Comparison of ENCODE assay signal across 10 mouse cellular contexts in genomic region chr13:51647770-51648169, GRCm38 (mm10). TPM values are rescaled to one million over a fixed set of nuclear protein-coding genes. Genes with fewer than 3 reads are reported as not detected.
DNase-seq lines count a peak whose midpoint lies in the region; ATAC-seq and TF ChIP-seq lines count a peak whose summit lies in the region.
"Had no signal": no experiment of that assay in that cellular context is flagged by ENCODE, and none has a peak within 500 bp of the region (broad histone marks: within the 10 kb centered on the region; RNA-seq: fewer than 3 reads in every experiment).

No protein-coding gene starts in this region.

- H3K4me2 ChIP-seq in midbrain, embryonic 13.5 days (replicated peaks), result peak overlapping the region; percentile 47; the same call in 1 of the 2 replicates
- H3K4me2 ChIP-seq in midbrain, embryonic 16.5 days (ENCODE audit: low read length), result no peak overlapping the region
- peak overlapping the region; percentile 71 for H3K4me2 ChIP-seq in kidney, postnatal 0 days (ENCODE audit: low read length)
- H3K4me2 ChIP-seq in stomach, postnatal 0 days (replicated peaks; ENCODE audit: low read depth), result peak overlapping the region; percentile 29; the same call in 1 of the 2 replicates

- no peak for DNase-seq in heart, embryonic 10.5 days (ENCODE audit: low spot score)
- DNase-seq in heart, postnatal 36 days, result no peak
- no peak for DNase-seq in kidney, postnatal 0 days (ENCODE audit: low spot score)
- no peak for DNase-seq in stomach, postnatal 0 days (ENCODE audit: low spot score)
- no peak for DNase-seq in thymus, postnatal 4 days
- no peak for DNase-seq in urinary bladder, postnatal 25 days (ENCODE audit: low spot score)
- DNase-seq: adrenal gland, adult 2 months had no signal

- intact Hi-C loops in heart, postnatal 36 days (cut with DNase I), result no loop called here

- no peak for TF ChIP-seq CTCF in kidney, postnatal 0 days (IDR thresholded peaks at IDR 0.05; ENCODE audit: low read depth)
- no peak for TF ChIP-seq CTCF in stomach, postnatal 0 days (IDR thresholded peaks at IDR 0.05; ENCODE audit: low read depth)

- no peak overlapping the region for H3K9ac ChIP-seq in midbrain, embryonic 13.5 days (replicated peaks)
- H3K9ac ChIP-seq in midbrain, embryonic 16.5 days (ENCODE audit: low read depth, low read length), result no peak overlapping the region
- H3K9ac ChIP-seq in kidney, postnatal 0 days (ENCODE audit: low read depth, low read length), result no peak overlapping the region
- no peak overlapping the region for H3K9ac ChIP-seq in stomach, postnatal 0 days (ENCODE audit: low read length)
- H3K9ac ChIP-seq: hindbrain, embryonic 15.5 days had no signal

- H3K36me3 ChIP-seq in heart, embryonic 10.5 days, result peaks cover 12% of the 10 kb centered on the region
- no peaks in the 10 kb centered on the region for H3K36me3 ChIP-seq in midbrain, embryonic 13.5 days
- no peaks in the 10 kb centered on the region for H3K36me3 ChIP-seq in midbrain, embryonic 16.5 days (ENCODE audit: control insufficient read depth, insufficient read depth, low read length)
- H3K36me3 ChIP-seq in kidney, postnatal 0 days (ENCODE audit: insufficient read depth, low read length), result no peaks in the 10 kb centered on the region
- H3K36me3 ChIP-seq in stomach, postnatal 0 days (ENCODE audit: control insufficient read depth, insufficient read depth, low read length), result no peaks in the 10 kb centered on the region
- H3K36me3 ChIP-seq: hindbrain, embryonic 15.5 days had no signal

- no peak for ATAC-seq in midbrain, embryonic 13.5 days
- no peak for ATAC-seq in midbrain, embryonic 16.5 days
- ATAC-seq in kidney, postnatal 0 days (replicated peaks; ENCODE audit: low FRiP score, low read depth), result no peak
- ATAC-seq in stomach, postnatal 0 days (ENCODE audit: low FRiP score, low TSS enrichment), result no peak

- peaks cover 38% of the 10 kb centered on the region for H3K4me1 ChIP-seq in heart, embryonic 10.5 days
- peaks cover 40% of the 10 kb centered on the region for H3K4me1 ChIP-seq in midbrain, embryonic 13.5 days (replicated peaks)
- peaks cover 23% of the 10 kb centered on the region for H3K4me1 ChIP-seq in midbrain, embryonic 16.5 days (ENCODE audit: control insufficient read depth, insufficient read depth, low read length)
- H3K4me1 ChIP-seq in kidney, postnatal 0 days (replicated peaks; ENCODE audit: insufficient read depth, low read length), result peaks cover 12% of the 10 kb centered on the region
- no peaks in the 10 kb centered on the region for H3K4me1 ChIP-seq in stomach, postnatal 0 days (replicated peaks; ENCODE audit: control insufficient read depth, insufficient read depth)

- no peaks in the 10 kb centered on the region for H3K27me3 ChIP-seq in heart, embryonic 10.5 days (ENCODE audit: insufficient read depth, poor library complexity, severe bottlenecking)
- no peaks in the 10 kb centered on the region for H3K27me3 ChIP-seq in midbrain, embryonic 13.5 days
- no peaks in the 10 kb centered on the region for H3K27me3 ChIP-seq in midbrain, embryonic 16.5 days (ENCODE audit: control insufficient read depth, insufficient read depth, low read depth, low read length)
- H3K27me3 ChIP-seq in kidney, postnatal 0 days (ENCODE audit: insufficient read depth, low read length), result no peaks in the 10 kb centered on the region
- no peaks in the 10 kb centered on the region for H3K27me3 ChIP-seq in stomach, postnatal 0 days (ENCODE audit: control insufficient read depth, insufficient read depth, low read length)
- H3K27me3 ChIP-seq: hindbrain, embryonic 15.5 days had no signal

- H3K27ac ChIP-seq in heart, embryonic 10.5 days, result no peak overlapping the region
- no peak overlapping the region for H3K27ac ChIP-seq in midbrain, embryonic 13.5 days
- H3K27ac ChIP-seq in midbrain, embryonic 16.5 days (ENCODE audit: low read length), result no peak overlapping the region
- no peak overlapping the region for H3K27ac ChIP-seq in kidney, postnatal 0 days
- no peak overlapping the region for H3K27ac ChIP-seq in stomach, postnatal 0 days (replicated peaks)
- H3K27ac ChIP-seq: hindbrain, embryonic 15.5 days had no signal

- WGBS in heart, embryonic 10.5 days, result 85% methylated on average over 3 of the region's 3 CpGs
- 88% methylated on average over 3 of the region's 3 CpGs for WGBS in midbrain, embryonic 13.5 days
- WGBS in midbrain, embryonic 16.5 days, result 91% methylated on average over 3 of the region's 3 CpGs
- 71% methylated on average over 3 of the region's 3 CpGs for WGBS in kidney, postnatal 0 days
- 77% methylated on average over 3 of the region's 3 CpGs for WGBS in stomach, postnatal 0 days

- H3K4me3 ChIP-seq in heart, embryonic 10.5 days, result peak overlapping the region; percentile 79
- 0 out of 2 replicates have a peak overlapping the region, but pooled peaks have one; percentile 28 for H3K4me3 ChIP-seq in midbrain, embryonic 13.5 days (replicated peaks)
- no peak overlapping the region for H3K4me3 ChIP-seq in midbrain, embryonic 16.5 days (ENCODE audit: low read depth, low read length)
- H3K4me3 ChIP-seq in kidney, postnatal 0 days (replicated peaks; ENCODE audit: low read depth, low read length), result no peak overlapping the region
- H3K4me3 ChIP-seq in stomach, postnatal 0 days (ENCODE audit: low read depth, low read length), result no peak overlapping the region
- H3K4me3 ChIP-seq: hindbrain, embryonic 15.5 days had no signal

- H3K9me3 ChIP-seq in heart, embryonic 10.5 days, result no peaks in the 10 kb centered on the region
- no peaks in the 10 kb centered on the region for H3K9me3 ChIP-seq in midbrain, embryonic 13.5 days
- H3K9me3 ChIP-seq in midbrain, embryonic 16.5 days (replicated peaks; ENCODE audit: control insufficient read depth, low read length, poor library complexity, severe bottlenecking), result no peaks in the 10 kb centered on the region
- H3K9me3 ChIP-seq in kidney, postnatal 0 days (replicated peaks; ENCODE audit: low read length), result no peaks in the 10 kb centered on the region
- H3K9me3 ChIP-seq in stomach, postnatal 0 days (ENCODE audit: control insufficient read depth, low read length), result no peaks in the 10 kb centered on the region
- H3K9me3 ChIP-seq: hindbrain, embryonic 15.5 days had no signal

- TF ChIP-seq EP300 in stomach, postnatal 0 days (optimal IDR thresholded peaks at IDR 0.05), result no peak

RNA-seq across cellular contexts. Expression of gene Cks2, which starts 2.7 kb away (rescaled TPM):
- polyA plus RNA-seq in heart, embryonic 10.5 days (2016; fragmentation: Nextera tagmentation; extraction: Ambion mirVana), result 248 and 312 TPM in 2 replicates
- 1 to 10 TPM; 1.6 to 1.8 TPM for total RNA-seq in heart, postnatal 36 days (2021)
- 131 and 134 TPM in 2 replicates for polyA plus RNA-seq in midbrain, embryonic 13.5 days (2015; fragmentation: Nextera tagmentation; extraction: Ambion mirVana)
- polyA plus RNA-seq in midbrain, embryonic 16.5 days (2015; fragmentation: Nextera tagmentation; extraction: Ambion mirVana), result 26.3 and 35.8 TPM in 2 replicates
- polyA plus RNA-seq in kidney, postnatal 0 days (2015; fragmentation: Nextera tagmentation; extraction: Ambion mirVana), result 249 and 253 TPM in 2 replicates
- 97.1 and 128 TPM in 2 replicates for polyA plus RNA-seq in stomach, postnatal 0 days (2015; fragmentation: Nextera tagmentation; extraction: Ambion mirVana)

RNA-seq across cellular contexts. Expression of gene Secisbp2, which starts 3.7 kb away (rescaled TPM):
- polyA plus RNA-seq in heart, embryonic 10.5 days (2016; fragmentation: Nextera tagmentation; extraction: Ambion mirVana), result 25.6 and 32.1 TPM in 2 replicates
- 10 to 100 TPM; 12.6 to 14.2 TPM for total RNA-seq in heart, postnatal 36 days (2021)
- polyA plus RNA-seq in midbrain, embryonic 13.5 days (2015; fragmentation: Nextera tagmentation; extraction: Ambion mirVana), result 35.3 and 41.1 TPM in 2 replicates
- 29.4 and 33.6 TPM in 2 replicates for polyA plus RNA-seq in midbrain, embryonic 16.5 days (2015; fragmentation: Nextera tagmentation; extraction: Ambion mirVana)
- polyA plus RNA-seq in kidney, postnatal 0 days (2015; fragmentation: Nextera tagmentation; extraction: Ambion mirVana), result 34.9 and 36.5 TPM in 2 replicates
- 21.2 and 21.4 TPM in 2 replicates for polyA plus RNA-seq in stomach, postnatal 0 days (2015; fragmentation: Nextera tagmentation; extraction: Ambion mirVana)

Comparison
In these comparisons a context has a peak if more than half of its experiments do, and no peak if none do; other contexts are left out.
1. H3K4me3 ChIP-seq: peak in heart, embryonic 10.5 days (single experiment) and midbrain, embryonic 13.5 days (single experiment); none in midbrain, embryonic 16.5 days (single experiment), kidney, postnatal 0 days (single experiment) and stomach, postnatal 0 days (single experiment).